Mouse (Mus musculus) large intestine, adult 2 months (tissue): Measurements from ENCODE around the gene Gm20388. TPM values are rescaled to one million over a fixed set of nuclear protein-coding genes. Genes with fewer than 3 reads are reported as not detected.
"Not testable (repeated sequence)": the region's sequence is repeated elsewhere in the genome, so short reads cannot be mapped to it uniquely, and the experiment has no call there.

Experiments used
- DNase-seq: peaks from one replicate; pipeline ENCODE4 v3.0.0-alpha.2; 2012; ENCODE audit warnings: low read depth, low spot score
- WGBS: fragments of 180-500 bp; shearing (Covaris S2); methylation state at CpG from one replicate; pipeline ENCODE4 v1.1.7; 2018; 5-methylcytosine and 5-hydroxymethylcytosine counted together
- polyA plus RNA-seq: library from polyadenylated mRNA; depleted of rRNA; stranded (reverse); fragments of >200 nt; gene quantifications from 2 replicates; pipeline ENCODE4 v1.2.3, GENCODE M21; 2012

Gene Gm20388
- polyA plus RNA-seq, 1 experiment, result 31.5 TPM

DNA sequence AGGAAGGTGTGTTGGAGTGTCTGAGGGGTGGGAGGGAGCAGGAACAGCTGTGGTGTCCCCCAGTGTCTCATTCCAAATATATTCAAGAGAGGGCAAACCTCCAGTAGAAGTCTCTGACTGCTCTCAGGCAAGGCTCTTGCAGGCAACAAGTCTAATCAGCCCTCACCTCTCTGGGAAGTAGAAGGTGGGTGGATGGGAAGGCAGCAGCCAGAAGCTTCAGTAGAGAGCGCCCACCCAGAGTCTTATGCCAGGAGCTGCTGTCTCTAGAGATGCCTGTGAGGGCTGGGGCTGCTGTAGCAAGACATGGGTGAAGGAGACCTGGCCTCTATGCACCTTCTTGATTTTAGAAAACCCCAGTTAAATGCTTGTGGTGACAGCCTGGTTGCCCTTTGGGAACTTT, 3317.8 kb downstream of the Gm20388 start:
- WGBS, result 100% methylated on average over 1 of the region's 1 CpGs
- DNase-seq, result no peak

DNA sequence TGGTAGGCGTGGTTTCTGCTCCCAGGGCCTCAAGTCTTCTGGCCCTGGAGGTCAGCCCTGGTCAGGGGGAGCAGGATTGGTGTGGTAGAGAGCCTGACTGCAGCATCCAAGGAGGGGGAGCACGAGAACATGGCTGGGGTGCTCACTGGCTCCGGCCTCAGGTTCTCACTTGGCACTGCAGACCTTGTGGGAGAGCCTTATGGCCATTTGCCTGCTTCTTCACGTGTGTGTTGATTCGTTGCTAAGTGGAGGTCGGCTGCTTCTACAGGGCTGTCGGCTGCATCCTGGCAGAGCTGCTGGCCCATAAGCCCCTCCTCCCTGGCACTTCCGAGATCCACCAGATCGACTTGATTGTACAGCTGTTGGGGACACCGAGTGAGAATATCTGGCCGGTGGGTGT, 3319.7 kb downstream of the Gm20388 start:
- WGBS, result 79% methylated on average over 11 of the region's 11 CpGs
- DNase-seq, result not testable (repeated sequence)

DNA sequence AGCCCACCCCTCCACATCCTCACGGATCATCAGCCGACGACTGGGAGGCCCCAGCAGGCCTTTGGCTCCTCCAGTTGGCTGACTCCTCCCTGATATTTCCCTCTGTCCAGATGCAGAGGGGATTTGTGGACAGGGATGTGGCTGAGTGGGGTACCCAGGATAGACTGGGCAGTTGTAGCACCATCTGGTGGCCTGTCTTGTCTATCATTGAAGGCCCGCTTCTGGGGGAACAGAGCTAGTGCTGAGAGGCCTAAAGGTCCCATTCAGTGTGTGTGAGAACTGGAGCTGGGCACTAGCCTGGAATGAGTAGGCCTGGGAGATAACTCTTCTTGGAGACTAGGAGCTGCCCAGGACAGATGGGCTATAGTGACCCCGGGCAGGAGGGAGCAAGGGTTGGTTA, 3321.1 kb downstream of the Gm20388 start:
- WGBS, result 60% methylated on average over 5 of the region's 5 CpGs

DNA sequence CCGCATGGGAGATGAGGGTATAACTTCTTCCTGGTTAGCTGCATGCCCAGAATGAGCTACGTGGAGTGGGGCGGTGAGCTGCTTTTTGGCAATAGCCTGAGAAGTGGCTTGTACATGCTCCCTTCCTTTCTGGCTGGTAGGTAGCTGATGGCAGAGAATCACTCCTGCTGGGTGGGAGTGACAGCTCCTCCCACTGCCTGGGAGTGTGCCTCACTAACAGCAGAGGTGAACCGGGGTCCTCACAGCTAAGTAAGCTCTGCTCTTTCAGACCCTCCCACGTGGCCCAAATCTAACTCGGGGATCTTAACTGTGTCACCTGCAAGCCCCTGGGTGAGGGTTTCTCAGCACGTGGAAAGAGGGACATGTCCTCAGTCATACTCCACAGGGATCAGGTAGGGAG, 3321.9 kb downstream of the Gm20388 start:
- WGBS, result 49% methylated on average over 7 of the region's 7 CpGs
- DNase-seq, result no peak

More for the DNA sequence above, 3321.1 kb downstream of the Gm20388 start:
- no peak for DNase-seq

DNA sequence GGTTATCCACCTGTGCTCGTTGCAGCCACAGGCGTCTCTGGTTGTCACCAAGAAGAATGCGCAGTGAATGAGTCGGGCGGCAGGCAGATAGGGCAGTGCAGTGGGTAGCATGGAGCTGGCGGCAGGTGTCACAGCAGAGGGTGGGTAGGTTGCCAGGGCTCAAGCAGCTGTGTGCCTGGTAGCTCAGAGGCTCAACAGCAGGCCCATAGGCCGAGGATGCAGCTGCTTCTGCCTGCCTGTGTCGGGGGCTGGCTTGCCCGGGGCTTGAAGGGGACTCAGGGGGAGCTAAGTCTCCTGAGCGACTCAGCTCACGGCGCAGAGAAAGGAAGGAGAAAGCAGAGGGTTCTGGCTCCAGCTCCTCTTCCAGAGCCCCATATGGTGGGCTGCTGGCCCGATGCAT, 3322.7 kb downstream of the Gm20388 start:
- 73% methylated on average over 13 of the region's 13 CpGs for WGBS
- no peak for DNase-seq

DNA sequence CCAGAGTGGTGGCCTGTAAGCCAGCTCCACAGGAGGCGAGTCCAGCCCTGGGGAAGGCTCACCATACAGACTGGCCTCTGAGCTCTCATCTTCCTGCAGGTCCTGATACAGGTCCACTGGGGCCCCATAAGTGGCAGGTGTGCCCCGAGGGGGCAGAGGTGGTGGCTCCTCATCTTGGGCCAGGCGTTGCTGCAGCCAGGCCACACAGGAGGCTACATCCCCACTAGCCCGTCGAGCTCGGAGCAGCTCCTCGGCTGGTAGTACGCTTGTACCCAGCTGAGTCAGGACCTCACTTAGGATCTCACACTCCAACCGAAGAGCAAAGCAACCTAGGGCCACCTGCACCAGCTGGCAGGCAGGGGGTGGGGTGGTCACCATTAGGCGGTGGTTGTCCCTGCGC, 3323.1 kb downstream of the Gm20388 start:
- 78% methylated on average over 11 of the region's 11 CpGs for WGBS
- no peak for DNase-seq

DNA sequence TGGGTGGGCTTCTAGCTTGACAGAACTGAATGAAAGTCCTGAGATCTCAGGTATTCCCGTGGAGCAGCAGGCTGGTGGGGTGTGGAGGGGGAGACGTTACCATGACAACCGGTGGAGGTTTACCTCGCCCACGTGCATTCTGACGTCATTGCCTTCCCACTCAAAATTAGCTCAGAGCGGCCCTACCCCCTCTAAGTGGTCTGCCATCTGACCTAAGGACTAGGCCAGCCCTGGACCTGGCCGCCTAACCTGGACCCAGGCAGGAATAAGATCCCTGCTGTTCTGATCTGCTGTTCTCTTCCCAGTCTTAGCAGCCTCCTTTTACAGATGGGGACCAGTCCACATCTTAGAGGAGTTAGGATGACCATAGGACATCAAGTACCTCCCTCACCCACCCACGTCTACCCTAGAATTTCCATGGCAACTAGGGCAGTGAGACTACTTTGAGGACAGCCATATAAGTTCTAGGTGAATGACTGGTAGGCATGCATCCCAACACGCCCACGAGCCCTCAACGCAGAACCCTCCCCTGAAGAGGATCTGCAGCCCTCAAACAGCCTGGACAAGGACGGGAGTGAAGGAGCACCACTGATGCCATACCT, 3324.4 kb downstream of the Gm20388 start:
- DNase-seq, result no peak
- 25% methylated on average over 13 of the region's 13 CpGs for WGBS

DNA sequence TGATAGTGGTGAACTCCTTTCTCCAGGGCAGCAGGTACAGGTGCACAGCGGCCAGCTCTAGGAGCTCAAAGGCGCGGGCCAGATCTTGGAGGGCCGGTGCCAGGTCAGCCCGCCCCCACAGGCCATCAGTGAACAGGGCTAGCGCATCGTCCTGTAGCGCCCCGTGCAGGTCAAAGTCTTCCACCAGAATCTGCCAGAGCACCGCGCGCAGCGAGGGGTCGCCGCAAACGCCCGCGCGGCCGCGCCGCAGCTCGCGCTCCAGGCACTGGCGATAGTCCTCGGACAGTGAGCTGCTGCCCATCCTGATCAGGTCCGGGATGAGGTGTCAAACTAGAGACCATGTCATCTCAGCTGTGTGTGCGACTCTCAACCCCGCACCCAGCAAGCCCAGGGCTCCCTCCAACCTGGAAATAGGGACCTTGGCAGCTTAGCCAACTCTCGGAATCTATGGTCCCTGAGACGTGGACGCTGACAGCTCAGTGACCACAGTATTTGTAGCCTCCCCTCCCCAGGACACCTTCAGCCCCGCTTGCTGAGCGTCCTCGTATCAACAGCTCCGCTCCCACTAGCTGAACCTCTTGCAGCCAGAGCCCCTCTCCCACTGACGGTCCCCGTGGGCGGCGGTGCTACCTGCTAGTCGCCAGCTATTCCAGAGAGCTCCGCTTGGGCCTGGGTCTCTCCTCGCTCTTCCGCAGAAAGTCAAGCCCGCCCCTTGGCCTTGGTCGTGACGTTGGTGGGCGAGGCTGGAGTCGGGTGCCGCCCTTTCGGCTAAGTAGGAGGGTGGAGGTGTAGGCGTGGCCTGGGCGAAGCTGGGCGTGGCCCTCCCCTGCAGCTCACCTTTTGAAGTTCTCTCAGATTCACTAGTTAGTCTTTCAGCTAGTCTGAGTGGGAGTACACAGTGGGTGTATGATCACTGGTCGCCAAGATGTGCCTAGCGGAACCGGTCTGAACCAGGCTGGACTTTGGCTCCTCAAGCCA, 3325.2 kb downstream of the Gm20388 start, which contains the start of gene Spata2l:
Spata2l (minus strand) TSS at position 714 of the 978 bp plus-strand sequence.
- WGBS, result under 1% methylated on average over 57 of the region's 57 CpGs
- peak; percentile 68 for DNase-seq

DNA sequence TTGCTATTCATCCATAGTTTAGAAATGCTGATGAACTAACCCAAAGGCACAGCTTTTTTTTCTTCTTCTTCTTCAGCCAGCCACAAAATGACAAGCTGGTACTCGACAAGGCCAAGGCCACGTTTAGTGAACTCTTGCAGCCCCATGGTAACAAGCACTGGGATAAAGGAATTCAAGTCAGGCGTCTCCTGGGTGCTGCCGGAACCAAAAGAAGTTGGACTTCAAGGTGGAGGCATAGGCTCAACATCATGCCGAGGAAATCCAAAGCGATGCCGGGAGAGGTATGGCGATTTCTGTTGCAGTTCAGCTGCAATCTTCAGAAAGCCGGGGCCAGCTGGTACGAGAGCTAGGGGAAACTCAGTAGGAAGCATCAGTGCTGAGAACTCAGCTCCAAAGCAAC, 3328.8 kb downstream of the Gm20388 start:
- DNase-seq, result no peak
- 91% methylated on average over 10 of the region's 10 CpGs for WGBS

DNA sequence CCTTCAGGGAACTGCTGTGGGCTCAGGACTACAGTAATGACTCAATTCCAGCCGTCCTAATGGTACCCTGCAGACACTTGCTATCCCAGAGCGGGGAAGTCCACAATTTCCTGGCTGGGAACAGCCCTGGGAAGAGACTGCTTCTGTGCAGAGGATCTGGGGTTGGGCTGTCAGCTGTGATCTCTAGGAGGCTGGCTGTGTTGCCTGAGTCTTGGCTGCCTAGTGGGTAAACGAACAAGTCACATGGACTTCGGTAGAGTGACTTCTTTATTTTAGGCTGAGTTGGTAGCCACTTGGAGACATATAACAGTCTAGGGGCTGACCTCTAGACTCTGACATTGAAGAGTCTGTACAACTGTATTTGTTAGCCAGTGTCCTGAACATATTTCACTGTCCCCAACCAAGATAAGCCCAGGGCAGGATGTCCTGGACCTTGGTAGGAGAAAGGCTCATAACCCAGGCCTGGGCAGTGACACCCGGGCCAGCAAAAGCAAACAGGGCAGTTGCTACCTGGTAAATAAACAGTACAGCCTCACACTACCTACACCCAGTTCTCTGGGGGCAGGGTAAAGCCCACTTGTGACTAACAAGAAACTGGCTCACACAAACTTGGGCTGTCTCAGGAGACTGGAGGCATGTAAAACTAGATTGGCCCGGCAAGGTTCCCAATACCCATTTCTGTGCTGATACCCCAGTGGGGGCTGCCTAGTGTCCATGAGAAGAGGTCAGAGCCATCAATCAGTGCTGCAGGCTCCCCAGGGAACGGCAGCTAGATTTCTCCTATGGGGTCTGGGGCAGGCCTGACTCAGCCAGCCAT, 3331.7 kb downstream of the Gm20388 start:
- 66% methylated on average over 7 of the region's 7 CpGs for WGBS

DNA sequence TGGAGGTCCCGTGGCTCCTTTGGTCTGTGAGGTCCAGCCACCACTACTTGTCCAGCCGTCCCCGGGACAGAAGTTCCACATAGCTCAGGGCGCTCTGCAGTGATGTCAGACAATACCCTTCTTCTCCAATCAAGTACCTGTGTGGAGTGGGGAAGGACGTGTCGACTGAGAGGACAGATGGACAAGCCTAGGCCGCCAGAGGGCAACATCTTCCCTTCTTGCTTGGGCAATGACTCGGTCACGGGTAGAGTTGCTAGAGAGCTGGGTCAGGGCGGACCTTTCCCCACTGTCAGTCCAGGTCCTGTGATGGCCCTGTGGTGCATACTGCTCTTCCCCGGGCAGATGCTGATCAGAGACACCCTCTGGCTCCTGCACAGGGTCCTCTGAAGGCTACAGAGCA, 3332.4 kb downstream of the Gm20388 start:
- 76% methylated on average over 11 of the region's 11 CpGs for WGBS

More for the DNA sequence above, 3331.7 kb downstream of the Gm20388 start:
- DNase-seq, result no peak

DNA sequence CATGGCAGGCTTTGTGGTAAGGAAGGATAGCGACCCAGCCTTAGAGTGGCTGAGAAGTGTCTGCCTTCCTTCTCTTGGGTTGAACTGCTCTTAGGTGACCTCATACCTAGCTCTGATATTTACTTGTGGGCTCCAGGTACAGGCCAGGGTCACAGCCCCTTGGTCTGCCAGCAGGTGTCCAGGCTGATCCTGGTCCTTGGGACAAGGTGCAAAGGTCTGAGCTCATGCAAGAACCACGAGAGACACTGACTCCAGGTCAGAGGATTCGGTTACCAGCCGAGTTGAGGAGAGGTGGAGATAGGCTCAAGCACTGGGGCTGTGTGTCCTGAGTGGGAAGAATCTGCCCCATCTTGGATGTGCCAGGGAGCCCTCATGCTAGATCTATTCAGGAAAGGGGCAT, 3333.7 kb downstream of the Gm20388 start:
- 92% methylated on average over 4 of the region's 4 CpGs for WGBS
- DNase-seq, result no peak

More for the DNA sequence above, 3332.4 kb downstream of the Gm20388 start:
- no peak for DNase-seq

DNA sequence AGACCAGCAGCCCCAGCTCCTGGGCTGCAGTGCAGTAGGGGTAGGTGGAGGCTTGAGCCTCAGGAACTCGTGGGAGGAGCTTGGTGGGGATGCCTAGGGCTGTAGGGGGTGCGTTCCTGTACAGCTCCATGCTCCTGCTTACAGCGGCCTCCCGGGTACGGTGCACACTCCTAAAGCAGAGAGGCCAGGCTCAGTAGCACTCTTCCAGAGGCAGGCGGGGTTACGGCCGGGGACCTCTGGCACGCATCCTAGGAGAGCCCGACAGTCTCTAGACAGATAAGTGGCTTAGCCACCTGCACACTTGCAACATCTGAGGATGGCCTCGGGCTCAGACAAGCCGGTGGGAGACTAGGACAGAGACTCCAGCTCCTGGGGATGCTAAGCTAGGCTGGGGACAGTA, 3334.9 kb downstream of the Gm20388 start:
- DNase-seq, result no peak
- WGBS, result 93% methylated on average over 12 of the region's 12 CpGs

DNA sequence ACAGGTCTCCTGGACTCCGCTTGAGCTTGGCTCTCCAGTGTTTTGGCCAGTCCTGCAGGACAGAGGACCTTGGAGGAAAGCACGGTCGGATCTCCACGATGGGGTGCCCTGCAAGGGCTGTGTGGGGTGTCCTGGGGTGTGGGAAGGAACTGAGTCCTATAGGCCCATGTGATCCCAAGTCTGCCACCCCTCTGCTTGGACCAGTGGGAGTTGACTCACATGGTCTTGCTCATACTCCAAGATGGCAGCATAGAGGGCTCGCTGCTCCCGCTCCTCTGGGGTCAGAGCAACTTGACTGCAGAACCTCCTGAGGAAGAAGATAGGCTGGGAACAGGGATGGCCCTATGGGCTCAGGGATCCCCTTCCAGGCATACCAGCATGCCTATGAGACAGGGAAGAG, 3337.1 kb downstream of the Gm20388 start:
- DNase-seq, result no peak
- WGBS, result 96% methylated on average over 6 of the region's 6 CpGs

DNA sequence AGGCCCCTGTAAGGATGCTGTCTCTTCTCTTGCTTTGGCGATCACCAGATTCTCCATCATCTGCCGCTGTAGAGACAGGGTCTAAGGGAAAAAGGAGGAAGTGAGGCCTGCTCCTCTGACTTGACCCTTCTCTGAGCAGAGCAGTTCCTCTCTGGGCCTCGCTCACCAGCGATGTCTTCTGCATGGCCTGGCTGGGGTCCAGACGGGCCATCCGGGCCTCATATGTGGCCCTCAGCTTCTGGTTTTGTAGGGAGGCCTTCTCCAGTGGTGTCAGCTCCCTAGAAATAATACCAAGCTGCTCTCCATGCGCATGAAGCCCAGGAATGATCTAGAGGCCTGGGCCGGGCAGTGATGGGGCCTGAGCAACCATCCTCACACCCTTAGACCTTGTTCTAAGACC, 3338.0 kb downstream of the Gm20388 start:
- no peak for DNase-seq
- 91% methylated on average over 8 of the region's 8 CpGs for WGBS

DNA sequence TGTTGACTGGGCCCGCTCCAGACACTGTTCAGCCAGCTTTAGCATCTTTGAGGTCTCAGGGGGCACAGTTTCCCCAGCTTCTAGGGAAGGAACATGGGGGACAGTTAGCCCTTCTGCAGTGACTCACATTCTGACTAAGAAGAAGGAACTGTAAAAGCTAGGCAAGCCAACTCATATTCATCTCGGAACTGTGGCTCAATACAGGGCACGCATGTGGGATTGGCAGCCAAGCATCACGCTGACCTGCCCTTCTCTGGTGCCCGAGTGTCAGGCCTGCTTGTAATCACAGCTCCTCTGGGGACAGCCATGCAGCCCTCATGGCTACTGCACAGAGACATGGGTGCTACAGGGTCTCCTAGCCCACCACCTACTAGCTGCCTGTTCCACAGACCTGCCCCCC, 3340.3 kb downstream of the Gm20388 start:
- 92% methylated on average over 5 of the region's 5 CpGs for WGBS

DNA sequence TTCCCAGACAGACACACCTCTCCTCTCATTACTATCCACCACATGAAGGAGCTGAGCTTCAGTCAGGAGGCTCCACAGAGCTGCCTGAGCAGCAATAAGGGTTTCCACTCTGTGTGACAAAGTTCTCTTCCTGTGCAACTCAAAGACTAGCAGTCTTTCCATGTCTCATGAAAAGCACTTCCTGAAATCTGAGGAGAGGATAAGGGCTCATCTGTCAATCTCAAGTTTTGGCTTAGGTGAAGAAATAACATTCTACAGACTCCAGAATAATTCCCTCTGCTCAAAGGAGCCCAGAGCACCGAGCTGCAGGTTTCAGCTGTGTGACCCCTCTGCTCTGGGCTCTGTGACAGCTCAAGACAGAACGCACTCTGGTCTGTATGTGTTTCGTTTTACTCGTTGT, 3342.3 kb downstream of the Gm20388 start:
- WGBS, result 26% methylated on average over 4 of the region's 4 CpGs

More for the DNA sequence above, 3340.3 kb downstream of the Gm20388 start:
- no peak for DNase-seq

DNA sequence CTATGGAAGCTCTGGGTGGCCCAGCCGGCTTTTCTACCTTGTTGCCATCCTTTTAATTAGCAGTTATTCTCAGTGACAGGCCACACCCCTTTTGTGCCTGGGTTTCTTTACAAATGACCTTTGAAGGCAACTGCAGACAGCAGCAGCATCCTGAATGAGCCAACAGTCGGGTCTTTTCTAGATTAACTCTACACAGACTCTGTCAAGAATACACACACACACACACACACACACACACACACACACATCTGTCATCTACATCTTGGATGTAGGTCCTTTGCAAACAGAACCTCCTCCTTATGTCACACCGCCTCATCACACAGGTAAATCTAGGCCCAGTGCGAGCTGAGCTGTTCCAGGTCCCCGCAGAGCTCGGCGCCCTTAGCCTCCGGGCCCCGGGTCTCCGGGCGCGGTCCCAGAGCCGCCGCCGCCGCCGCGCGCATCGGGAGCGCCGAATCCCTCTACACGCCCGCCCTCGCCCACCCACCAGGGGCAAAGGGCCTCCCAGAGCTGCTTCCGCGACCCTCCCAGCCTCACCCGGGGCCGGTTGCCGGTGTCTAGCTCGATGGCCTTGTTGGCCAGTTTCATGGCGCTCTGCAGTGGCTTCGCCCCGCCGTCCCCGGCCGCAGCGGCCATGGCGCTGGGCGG, 3342.9 kb downstream of the Gm20388 start:
- under 1% methylated on average over 40 of the region's 40 CpGs for WGBS
- no peak for DNase-seq

More for the DNA sequence above, 3342.3 kb downstream of the Gm20388 start:
- no peak for DNase-seq

DNA sequence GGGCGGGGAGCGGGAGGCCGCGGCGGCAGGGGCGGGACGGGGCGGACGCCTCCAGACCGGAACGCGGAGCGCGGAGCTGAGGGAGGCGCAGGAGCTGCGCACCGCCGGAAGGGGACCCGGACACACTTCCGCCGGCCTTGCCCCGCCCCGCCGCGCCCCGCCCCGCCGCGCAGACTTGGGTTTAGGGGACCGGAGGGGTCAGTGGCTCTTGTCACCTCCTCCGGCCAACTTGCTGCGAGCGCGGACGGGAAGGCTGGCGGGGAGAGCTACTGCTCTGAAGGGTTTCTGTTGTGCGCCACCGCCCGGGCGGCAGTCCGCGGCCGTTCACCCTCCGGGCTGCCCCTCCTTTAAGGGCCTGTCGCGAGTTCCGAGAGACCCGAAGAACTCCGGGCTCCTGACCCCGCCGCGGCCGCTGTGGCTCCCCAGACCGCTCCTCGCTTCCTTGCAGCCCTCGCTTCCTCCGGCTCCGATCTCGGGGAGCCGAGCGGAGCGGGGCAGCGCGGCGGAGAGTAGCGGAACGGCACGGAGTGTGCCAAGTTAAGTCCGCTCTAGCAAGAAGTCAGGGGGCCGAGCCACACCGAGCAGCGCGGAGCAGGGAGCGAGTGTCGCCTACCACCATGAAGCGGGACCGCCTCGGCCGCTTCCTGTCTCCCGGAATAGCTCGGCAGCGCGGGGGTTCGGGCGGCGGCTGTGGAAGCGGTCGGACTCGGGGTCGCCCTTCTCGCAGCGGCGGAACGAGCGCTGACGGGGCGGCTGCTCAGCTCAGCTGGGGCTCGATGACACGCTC, 3343.7 kb downstream of the Gm20388 start, which contains the start of the genes Zfp276 and Vps9d1:
Zfp276 (plus strand) TSS at position 97 of the 787 bp plus-strand sequence.
Vps9d1 (minus strand) TSS at position 250 of the 787 bp plus-strand sequence.
- WGBS, result under 1% methylated on average over 98 of the region's 99 CpGs

More for the DNA sequence above, 3343.7 kb downstream of the Gm20388 start, which contains the start of the genes Zfp276 and Vps9d1:
- DNase-seq, result no peak
